Mouse (Mus musculus) layer of hippocampus, adult 18-20 months (tissue): ENCODE data around the gene Abi1. TPM values are rescaled to one million over a fixed set of nuclear protein-coding genes. Genes with fewer than 3 reads are reported as not detected.
A peak's percentile ranks its signal among the peaks of the same experiment; 100 is the strongest.
"Not testable (repeated sequence)": the region's sequence is repeated elsewhere in the genome, so short reads cannot be mapped to it uniquely, and the experiment has no call there.

ENCODE experiments used
- DNase-seq, 2 experiments: peaks; one replicate each; pipeline ENCODE4 v3.0.0; 2022; ENCODE audit warnings: low spot score in 2 of 2
- total RNA-seq, 2 experiments: library from RNA; stranded (reverse); gene quantifications; 2 replicates each; pipeline ENCODE4 v1.2.3; 2021

Abi1 gene
- total RNA-seq, 2 experiments from 2014 or later, result 213 to 220 TPM

GRCm38 (mm10) chr2:23034692-23035435, 5.2 kb downstream of the Abi1 start:
- peak in 1 of 2 experiments; percentile 75 for DNase-seq

- no peak for DNase-seq
Measured at GRCm38 (mm10) chr2:23030631-23031030, 9.4 kb downstream of the Abi1 start.

- no peak for DNase-seq
Measured at GRCm38 (mm10) chr2:23028826-23029225, 11.2 kb downstream of the Abi1 start.

- DNase-seq, result no peak
Measured at GRCm38 (mm10) chr2:23026379-23026778, 13.7 kb downstream of the Abi1 start.

GRCm38 (mm10) chr2:23023714-23024282, 16.2 kb downstream of the Abi1 start:
- DNase-seq, result no peak

GRCm38 (mm10) chr2:23023023-23023422, 17.0 kb downstream of the Abi1 start:
- DNase-seq, result peak; percentile 52 to 71

- DNase-seq, result no peak
Measured at GRCm38 (mm10) chr2:23021721-23022120, 18.3 kb downstream of the Abi1 start.

GRCm38 (mm10) chr2:23021320-23021719, 18.7 kb downstream of the Abi1 start:
- DNase-seq, result no peak

- no peak for DNase-seq
Measured at GRCm38 (mm10) chr2:23019170-23019569, 20.9 kb downstream of the Abi1 start.

GRCm38 (mm10) chr2:23016121-23016520, 23.9 kb downstream of the Abi1 start:
- DNase-seq, result no peak

- no peak for DNase-seq
Measured at GRCm38 (mm10) chr2:23015335-23015734, 24.7 kb downstream of the Abi1 start.

- not testable (repeated sequence) for DNase-seq
Measured at GRCm38 (mm10) chr2:23014935-23015334, 25.1 kb downstream of the Abi1 start.

- no peak for DNase-seq
Measured at GRCm38 (mm10) chr2:23008256-23008655, 31.8 kb downstream of the Abi1 start.

- DNase-seq, result no peak
Measured at GRCm38 (mm10) chr2:23007577-23007976, 32.5 kb downstream of the Abi1 start.

- DNase-seq, result no peak
Measured at GRCm38 (mm10) chr2:23007149-23007548, 32.9 kb downstream of the Abi1 start.

GRCm38 (mm10) chr2:23006219-23006618, 33.8 kb downstream of the Abi1 start:
- no peak for DNase-seq

GRCm38 (mm10) chr2:23002637-23003036, 37.4 kb downstream of the Abi1 start:
- no peak for DNase-seq

GRCm38 (mm10) chr2:22999620-23000019, 40.4 kb downstream of the Abi1 start:
- no peak for DNase-seq

GRCm38 (mm10) chr2:22998804-22999203, 41.2 kb downstream of the Abi1 start:
- DNase-seq, result no peak

GRCm38 (mm10) chr2:22998015-22998414, 42.0 kb downstream of the Abi1 start:
- no peak for DNase-seq

- DNase-seq, result no peak
Measured at GRCm38 (mm10) chr2:22996071-22996470, 44.0 kb downstream of the Abi1 start.

- peak in 1 of 2 experiments; percentile 70 for DNase-seq
Measured at GRCm38 (mm10) chr2:22985973-22986657, 53.9 kb downstream of the Abi1 start.
